Mouse (Mus musculus) spleen, postnatal 14 days (tissue): ENCODE results near the gene Usp34.
"Not testable (repeated sequence)": the region's sequence is repeated elsewhere in the genome, so short reads cannot be mapped to it uniquely, and the experiment has no call there.

ENCODE experiments used
- DNase-seq, 2 experiments: peaks; one replicate each; pipeline ENCODE4 v3.0.0; 2021 to 2022; ENCODE audit warnings: low spot score in 2 of 2

The Usp34 gene

DNA sequence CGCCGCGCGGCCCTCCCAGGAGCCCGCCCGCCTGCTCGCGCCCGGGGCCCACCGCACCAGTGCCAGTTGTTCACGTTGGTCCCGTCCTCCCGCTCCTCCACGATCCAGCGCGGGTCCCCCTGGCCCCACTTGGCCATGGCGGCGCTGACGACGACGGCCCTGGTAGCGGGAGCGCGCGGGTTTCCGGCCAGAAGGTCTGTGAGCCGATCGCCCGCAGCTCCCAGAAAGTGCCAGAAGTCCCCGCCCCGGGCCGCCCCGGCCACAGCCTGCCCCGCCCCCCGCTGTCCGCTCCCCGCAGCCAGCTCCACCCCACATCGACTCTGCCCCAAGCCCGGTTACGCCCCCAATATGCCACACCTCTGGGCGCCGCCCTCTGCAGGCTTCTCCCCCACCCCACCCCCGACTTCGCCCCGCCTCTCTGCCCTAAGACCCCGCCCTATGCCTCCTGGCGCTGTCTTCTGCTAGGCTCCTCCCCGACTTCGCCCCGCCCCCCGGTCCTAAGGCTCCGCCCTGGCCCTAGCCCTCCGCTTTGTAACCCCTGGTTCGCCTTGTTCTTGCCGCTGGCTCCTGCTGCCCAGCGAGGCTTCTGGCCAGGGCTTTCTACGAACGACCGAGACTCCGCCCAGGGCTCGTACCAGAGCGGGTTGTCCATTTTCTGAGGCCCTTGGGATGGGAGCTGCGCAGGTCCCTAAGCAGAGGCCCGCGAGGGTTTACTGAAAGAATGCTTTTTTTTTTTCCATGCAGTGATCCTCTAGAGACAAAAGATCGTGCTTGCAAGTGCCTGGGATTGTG lies 191.2 kb downstream of the Usp34 start, which contains the start of gene Ahsa2:
Gene Ahsa2 (minus strand): TSS at position 313 of the 792 bp plus-strand sequence.
- peak; percentile 95 to 96 for DNase-seq

DNA sequence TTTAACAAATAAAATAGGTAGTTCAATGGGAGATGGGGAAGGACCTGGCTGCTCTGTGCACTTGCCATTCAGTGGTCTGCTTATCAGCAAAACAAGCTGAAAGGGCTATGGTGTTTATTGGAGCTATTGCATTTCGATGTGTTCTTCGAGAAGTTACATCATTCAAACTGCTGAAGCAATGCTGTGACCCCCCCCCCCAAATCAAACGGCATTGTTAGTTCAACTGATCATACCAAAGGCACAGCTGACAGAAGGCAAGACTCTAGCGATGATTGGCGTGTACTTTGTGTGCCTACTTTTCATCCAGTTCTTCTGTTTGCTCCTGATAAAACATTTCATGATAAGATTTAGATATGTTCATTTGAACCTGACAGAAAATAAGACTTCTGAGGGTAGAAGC lies 191.9 kb downstream of the Usp34 start:
- DNase-seq = no peak

DNA sequence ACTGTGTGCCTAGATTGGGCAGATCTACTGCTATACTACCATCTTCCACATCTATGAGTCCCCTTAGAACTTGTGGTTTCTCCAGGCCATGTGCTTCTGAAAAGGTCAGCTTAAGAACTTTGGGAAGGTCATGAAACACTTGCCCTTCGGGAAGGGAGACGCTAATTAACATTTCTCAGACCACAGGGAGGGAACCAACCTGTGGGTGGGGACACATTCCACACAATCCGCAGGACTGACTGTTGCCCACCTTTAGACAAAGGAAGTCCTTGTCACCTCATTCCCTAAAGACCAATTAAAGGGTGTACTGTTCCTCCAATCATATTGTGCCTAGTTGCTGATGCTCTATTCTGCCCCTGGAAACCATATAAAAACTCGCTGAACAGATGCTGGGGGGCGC lies 198.1 kb downstream of the Usp34 start:
- not testable (repeated sequence) for DNase-seq

DNA sequence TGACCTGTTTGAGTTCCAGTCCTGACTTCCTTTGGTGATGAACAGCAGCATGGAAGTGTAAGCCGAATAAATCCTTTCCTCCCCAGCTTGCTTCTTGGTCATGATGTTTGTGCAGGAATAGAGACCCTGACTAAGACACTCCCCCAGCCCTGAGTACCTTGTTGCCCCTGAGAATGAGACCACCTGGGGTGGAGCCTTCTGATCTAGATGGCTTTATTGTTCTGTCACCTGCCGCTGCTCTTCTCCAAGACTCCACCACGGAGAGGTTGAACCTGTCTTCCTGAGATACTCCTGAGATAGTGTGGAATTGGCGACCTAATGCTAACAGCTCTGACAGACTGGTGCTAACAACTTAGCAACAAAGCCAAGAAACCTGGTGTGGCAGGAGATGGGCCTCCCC lies 208.1 kb downstream of the Usp34 start:
- DNase-seq = not testable (repeated sequence)

DNA sequence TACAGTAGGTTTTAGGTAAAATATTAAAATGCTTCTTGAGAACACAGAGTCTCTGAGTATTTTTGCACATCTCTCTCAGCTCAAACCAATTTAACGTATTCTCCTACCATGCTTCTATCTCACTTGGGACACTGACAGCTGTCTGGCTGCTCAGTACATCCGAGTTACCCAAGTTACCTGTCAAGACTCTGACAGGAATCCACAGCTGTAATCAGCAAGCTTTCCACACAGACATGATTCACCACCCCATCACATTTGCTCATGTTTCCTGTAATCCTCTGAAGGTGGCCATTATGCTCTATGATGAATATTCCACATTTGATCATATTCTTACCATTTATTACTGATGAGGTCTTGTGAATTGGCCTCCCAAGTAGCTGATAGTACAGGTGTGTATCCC lies 208.6 kb downstream of the Usp34 start:
- no peak for DNase-seq

DNA sequence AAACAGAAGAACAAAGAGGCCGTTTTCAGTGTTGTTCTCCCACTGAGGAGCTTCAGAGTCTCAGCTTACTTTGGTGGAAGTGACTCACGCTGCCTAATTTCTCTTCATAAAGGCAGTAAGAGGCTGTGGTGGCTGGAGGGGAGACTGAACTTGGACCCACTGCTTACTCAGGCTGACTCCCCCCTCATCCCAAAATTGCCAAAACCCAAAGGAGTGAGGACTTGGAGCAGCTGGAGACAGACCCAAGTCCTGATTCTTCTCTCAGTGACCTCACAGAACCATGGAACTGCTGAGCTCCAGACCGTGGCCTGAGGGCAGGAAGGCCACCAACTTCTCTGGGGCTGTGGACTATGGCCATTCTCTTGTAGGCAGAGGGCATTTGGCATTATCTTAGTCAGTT lies 212.3 kb downstream of the Usp34 start:
- DNase-seq = no peak

DNA sequence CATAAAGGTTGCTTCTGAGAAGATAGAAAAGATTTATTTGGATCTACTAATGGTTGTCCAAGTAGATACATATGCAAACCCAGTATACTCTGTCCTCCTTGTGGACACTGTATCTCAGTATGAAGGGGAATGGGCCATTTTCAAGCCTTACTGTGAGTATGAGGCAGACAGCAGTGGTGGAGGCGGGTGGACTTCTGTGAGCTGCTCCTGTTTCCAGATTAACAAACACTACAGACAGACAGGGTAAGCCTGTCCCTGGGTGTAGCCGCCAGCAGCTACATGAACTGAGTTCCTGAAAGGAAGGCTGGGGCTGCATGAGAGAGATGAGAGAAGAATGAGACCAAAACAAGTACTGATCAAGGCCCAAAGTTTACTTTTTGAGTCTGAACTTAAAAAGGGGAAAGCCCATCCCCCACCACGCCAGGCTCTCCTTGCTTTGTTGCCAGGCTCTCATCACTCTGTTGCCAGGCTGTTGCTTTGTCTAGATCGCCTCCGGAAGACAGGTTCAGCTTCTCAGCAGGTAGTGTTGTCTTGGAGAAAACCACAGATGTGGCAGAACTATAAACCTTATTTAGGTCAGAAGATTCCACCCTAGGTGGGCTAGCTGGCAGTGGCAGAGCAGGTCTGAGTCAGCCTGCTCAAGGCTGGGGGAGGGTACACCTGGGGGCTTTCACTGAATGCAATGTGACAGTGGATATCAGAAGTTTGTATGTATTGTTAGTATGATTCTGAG lies 213.9 kb downstream of the Usp34 start, which contains the start of gene 1700093K21Rik:
Gene 1700093K21Rik (minus strand): TSS at position 683 of the 733 bp plus-strand sequence.
- no peak for DNase-seq

DNA sequence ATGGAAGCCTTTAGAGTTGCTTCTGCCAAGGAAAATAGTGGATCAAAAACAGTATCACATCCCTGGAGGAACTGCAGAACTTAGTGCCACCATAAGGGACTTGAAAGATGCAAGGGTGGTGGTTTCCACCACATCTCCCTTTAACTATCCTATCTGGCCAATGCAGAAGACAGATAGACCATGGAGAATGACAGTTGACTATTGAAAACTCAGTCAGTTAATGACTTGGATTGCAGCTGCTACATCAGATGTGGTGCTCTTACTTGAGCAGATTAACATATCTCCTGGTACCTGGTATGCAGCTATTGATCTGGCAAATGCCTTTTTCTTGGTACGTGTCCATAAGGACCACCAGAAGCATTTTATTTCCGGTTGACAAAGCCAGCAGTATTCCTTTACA lies 230.8 kb downstream of the Usp34 start:
- DNase-seq = no peak
